Comparison of ENCODE assay signal across 8 mouse cellular contexts in genomic region chr5:132073677-132074359, GRCm38 (mm10).
DNase-seq lines count a peak whose midpoint lies in the region; ATAC-seq lines count a peak whose summit lies in the region.
"Had no signal": no experiment of that assay in that cellular context is flagged by ENCODE, and none has a peak within 500 bp of the region (broad histone marks: within the 10 kb centered on the region; RNA-seq: fewer than 3 reads in every experiment).

No protein-coding gene starts in this region.

- H3K9me3 ChIP-seq in lung, embryonic 15.5 days = no peaks in the 10 kb centered on the region
- no peaks in the 10 kb centered on the region for H3K9me3 ChIP-seq in hindbrain, embryonic 14.5 days (ENCODE audit: control insufficient read depth, low read length)
- H3K9me3 ChIP-seq in neural tube, embryonic 11.5 days (ENCODE audit: control insufficient read depth, low read length) = no peaks in the 10 kb centered on the region

- peak overlapping the region; percentile 44 for H3K4me2 ChIP-seq in lung, embryonic 15.5 days
- peak overlapping the region; percentile 40 for H3K4me2 ChIP-seq in hindbrain, embryonic 14.5 days (replicated peaks)
- peak overlapping the region; percentile 6; the same call in 1 of the 2 replicates for H3K4me2 ChIP-seq in neural tube, embryonic 11.5 days (ENCODE audit: low read depth)

- peaks cover 31% of the 10 kb centered on the region for H3K4me1 ChIP-seq in lung, embryonic 15.5 days
- peaks cover 44% of the 10 kb centered on the region for H3K4me1 ChIP-seq in hindbrain, embryonic 14.5 days (replicated peaks; ENCODE audit: control insufficient read depth, insufficient read depth, low read length)
- peaks cover 32% of the 10 kb centered on the region for H3K4me1 ChIP-seq in neural tube, embryonic 11.5 days (ENCODE audit: control insufficient read depth, insufficient read depth, low read length)

- ATAC-seq in lung, embryonic 15.5 days (ENCODE audit: borderline replicate concordance, extremely low read depth, low FRiP score, low TSS enrichment) = peak; percentile 61
- ATAC-seq in hindbrain, embryonic 14.5 days (ENCODE audit: low FRiP score) = no peak
- ATAC-seq in neural tube, embryonic 11.5 days (ENCODE audit: insufficient read depth, low FRiP score, low TSS enrichment) = no peak

- no peak overlapping the region for H3K4me3 ChIP-seq in lung, embryonic 15.5 days
- H3K4me3 ChIP-seq in hindbrain, embryonic 14.5 days (replicated peaks; ENCODE audit: low read length) = no peak overlapping the region
- H3K4me3 ChIP-seq in neural tube, embryonic 11.5 days (ENCODE audit: low read depth, low read length) = no peak overlapping the region

- peak overlapping the region; percentile 61 for H3K27ac ChIP-seq in lung, embryonic 15.5 days
- peak overlapping the region; percentile 79 for H3K27ac ChIP-seq in hindbrain, embryonic 14.5 days
- H3K27ac ChIP-seq in neural tube, embryonic 11.5 days (ENCODE audit: low read depth, low read length) = peak overlapping the region; percentile 58
- H3K27ac ChIP-seq: macrophage had no signal

- H3K36me3 ChIP-seq in lung, embryonic 15.5 days = no peaks in the 10 kb centered on the region
- no peaks in the 10 kb centered on the region for H3K36me3 ChIP-seq in hindbrain, embryonic 14.5 days (replicated peaks; ENCODE audit: control insufficient read depth, insufficient read depth)
- no peaks in the 10 kb centered on the region for H3K36me3 ChIP-seq in neural tube, embryonic 11.5 days (ENCODE audit: control insufficient read depth, insufficient read depth, low read length)

- whole genome bisulfite sequencing in lung, embryonic 15.5 days = 17% methylated on average over 10 of the region's 10 CpGs
- 24% methylated on average over 10 of the region's 10 CpGs for WGBS in hindbrain, embryonic 14.5 days
- WGBS in neural tube, embryonic 11.5 days = 42% methylated on average over 10 of the region's 10 CpGs

- H3K27me3 ChIP-seq in lung, embryonic 15.5 days = no peaks in the 10 kb centered on the region
- no peaks in the 10 kb centered on the region for H3K27me3 ChIP-seq in hindbrain, embryonic 14.5 days (ENCODE audit: control insufficient read depth, insufficient read depth, low read length)
- no peaks in the 10 kb centered on the region for H3K27me3 ChIP-seq in neural tube, embryonic 11.5 days (ENCODE audit: control insufficient read depth, insufficient read depth, low read length)

- DNase-seq in lung, postnatal 25 days (ENCODE audit: low spot score) = no peak
- DNase-seq in embryo, embryonic 11.5 days (ENCODE audit: low read depth, low spot score) = peak; percentile 22
- DNase-seq in hindbrain, embryonic 14.5 days (ENCODE audit: low spot score) = no peak
- peak; percentile 28 for DNase-seq in neural tube, embryonic 11.5 days (ENCODE audit: low spot score)
- DNase-seq in ovary, postnatal 14 days (ENCODE audit: low spot score) = no peak
- no peak for DNase-seq in urinary bladder, adult 18-20 months (ENCODE audit: low spot score in 2 of 2)

- no peak overlapping the region for H3K9ac ChIP-seq in lung, embryonic 15.5 days
- no peak overlapping the region for H3K9ac ChIP-seq in hindbrain, embryonic 14.5 days
- no peak overlapping the region for H3K9ac ChIP-seq in neural tube, embryonic 11.5 days (ENCODE audit: low read length)

Comparison
In these comparisons a context has a peak if more than half of its experiments do, and no peak if none do; other contexts are left out.
1. DNase-seq: peak in embryo, embryonic 11.5 days (single experiment) and neural tube, embryonic 11.5 days (single experiment); none in lung, postnatal 25 days (single experiment), hindbrain, embryonic 14.5 days (single experiment), ovary, postnatal 14 days (single experiment) and urinary bladder, adult 18-20 months (0 of 2).
2. Peak in every context shown above with its lines, with median percentiles within 50 percentile points of each other: H3K27ac ChIP-seq and H3K4me2 ChIP-seq.